Mouse (Mus musculus) liver, embryonic 18 days (tissue): ENCODE measurements around the gene Zscan4b. TPM values are rescaled to one million over a fixed set of nuclear protein-coding genes. Genes with fewer than 3 reads are reported as not detected.

Experiments
- polyA plus RNA-seq: library from polyadenylated mRNA; depleted of rRNA; stranded (reverse); fragments of >200 nt; gene quantifications from 2 replicates; pipeline ENCODE4 v1.2.3, GENCODE M21; 2012; rRNA removed

Gene Zscan4b
- polyA plus RNA-seq, result not detected in 2 replicates

DNA sequence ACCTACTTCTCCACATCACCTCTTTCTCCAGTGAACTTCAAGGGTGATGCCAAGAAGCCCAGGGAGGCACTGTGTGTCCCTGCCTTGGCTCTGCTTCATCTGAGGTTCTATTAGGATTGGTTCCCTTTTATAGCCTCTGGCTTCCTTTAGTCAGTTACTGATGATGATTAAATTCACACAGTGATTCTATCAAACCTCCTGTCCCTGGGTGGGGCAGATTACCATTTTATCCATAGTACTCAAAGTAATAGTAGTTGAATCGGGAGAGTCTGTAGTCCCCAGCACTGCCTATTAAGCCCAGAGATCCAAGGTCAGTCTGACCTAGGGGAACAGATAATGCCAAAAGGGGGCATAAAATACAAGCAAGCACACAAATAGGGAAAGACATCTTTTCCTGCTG, at the start of gene Zscan4b:
TSS of gene Zscan4b (minus strand) at position 101 of the 400 bp plus-strand sequence.

Other genes starting within 250 kb of the Zscan4b start
- not detected in 2 replicates for gene Nlrp4b, start 217.3 kb downstream of the Zscan4b start, polyA plus RNA-seq
- not detected in 2 replicates for gene Vmn1r71, start 150.7 kb downstream of the Zscan4b start, polyA plus RNA-seq
- gene Zscan4c, start 100.7 kb upstream of the Zscan4b start, polyA plus RNA-seq, result not detected in 2 replicates
- not detected in 2 replicates for gene Zscan4-ps1, start 164.6 kb upstream of the Zscan4b start, polyA plus RNA-seq